Mouse (Mus musculus): Measurements from ENCODE around the gene Acsm5. TPM values are rescaled to one million over a fixed set of nuclear protein-coding genes. Genes with fewer than 3 reads are reported as not detected.

The Acsm5 gene
- 1 to 10 TPM; 6.9 to 7.0 TPM for total RNA-seq (2021)

DNA sequence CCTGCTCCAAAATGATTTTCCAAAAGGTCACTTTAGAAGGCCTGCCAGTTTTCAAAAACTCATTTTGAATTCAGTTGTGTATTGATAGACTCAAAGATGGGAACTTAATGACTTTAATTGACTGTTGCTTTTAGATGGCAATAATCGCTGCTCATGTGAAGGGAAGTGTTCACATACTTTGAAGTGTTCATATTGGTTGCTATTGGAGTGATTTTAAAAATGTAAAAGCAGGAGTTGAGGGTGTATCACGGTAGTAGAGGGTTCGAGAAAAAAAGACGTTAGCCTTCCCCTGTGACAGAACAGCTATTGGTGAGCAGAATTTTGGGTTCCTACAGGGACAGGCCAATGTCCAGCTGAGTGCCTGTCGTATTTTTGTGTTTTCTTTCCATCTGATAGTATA lies at the start of gene Acsm5:
Gene Acsm5 (plus strand): TSS at position 301 of the 400 bp plus-strand sequence.
- intact Hi-C loops (cut with DNase I): loop anchor here (10.0 kb wide), 2 partner anchors 156 to 754 kb away; no protein-coding TSS in a partner anchor
- no peak for DNase-seq (ENCODE audit: low spot score)

DNA sequence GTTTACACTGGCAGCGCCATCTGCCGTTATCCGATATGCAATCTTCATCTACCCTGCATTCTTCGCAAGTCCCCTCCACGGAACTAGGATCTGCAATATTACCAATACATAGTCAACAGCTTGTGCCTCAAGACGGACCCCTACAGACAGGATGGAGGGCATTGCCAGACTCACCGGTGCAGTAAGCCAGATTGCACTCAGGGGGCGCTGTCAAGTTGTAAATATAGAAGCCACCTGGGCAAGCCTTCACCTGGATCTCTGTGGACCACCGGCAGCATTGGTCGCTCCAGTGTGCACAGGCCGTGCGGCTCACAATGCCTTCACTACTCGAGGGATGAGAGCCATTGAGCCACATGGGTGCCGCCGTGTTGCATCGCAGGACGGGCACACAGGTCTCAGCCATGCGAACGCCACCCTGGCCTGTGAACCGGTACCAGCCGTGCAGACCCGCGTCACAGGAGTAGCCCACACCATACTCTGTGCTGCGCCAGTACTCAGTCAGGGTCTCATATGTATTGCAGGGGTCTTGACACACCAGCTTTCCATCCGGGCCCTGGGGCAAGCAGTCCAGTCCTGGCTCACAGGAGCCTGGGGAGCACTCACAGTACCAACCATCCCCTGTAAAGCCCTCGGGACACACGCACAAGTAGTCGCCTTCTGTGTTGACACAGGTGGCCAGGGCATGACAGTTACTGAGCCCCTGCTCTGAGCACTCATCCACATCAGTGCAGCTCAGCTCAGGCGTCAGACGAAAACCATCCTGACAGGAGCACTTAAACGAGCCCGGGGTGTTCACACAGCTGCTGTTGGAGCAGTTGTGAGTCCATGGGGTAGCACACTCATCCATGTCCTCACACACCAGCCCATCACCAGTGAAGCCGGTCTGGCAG lies 42.5 kb upstream of the Acsm5 start:
- no peak for DNase-seq (ENCODE audit: low spot score)
- intact Hi-C loops (cut with DNase I): no loop called here

DNA sequence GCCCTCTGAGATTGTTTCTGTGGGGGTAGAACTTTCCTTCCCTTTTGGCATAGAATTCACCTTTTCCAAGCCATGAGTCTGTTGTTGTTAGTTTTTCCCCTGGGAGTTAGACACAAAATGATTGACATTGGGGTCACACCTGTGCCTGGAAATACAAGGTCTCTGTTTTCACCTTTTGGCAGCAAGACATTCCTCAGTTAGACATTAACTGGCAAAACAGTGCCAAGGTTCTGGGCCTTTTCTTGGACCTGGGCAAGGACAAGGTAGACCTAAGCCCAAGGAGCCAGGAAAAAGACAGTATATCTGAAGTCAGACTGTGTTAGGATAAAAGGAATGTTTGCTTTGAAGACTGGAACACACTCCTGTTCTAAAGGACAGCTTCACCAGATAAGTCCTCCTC lies 40.0 kb upstream of the Acsm5 start, which contains the start of gene Umod:
Gene Umod (minus strand): TSS at position 27 of the 400 bp plus-strand sequence.
- intact Hi-C loops (cut with DNase I): no loop called here

DNA sequence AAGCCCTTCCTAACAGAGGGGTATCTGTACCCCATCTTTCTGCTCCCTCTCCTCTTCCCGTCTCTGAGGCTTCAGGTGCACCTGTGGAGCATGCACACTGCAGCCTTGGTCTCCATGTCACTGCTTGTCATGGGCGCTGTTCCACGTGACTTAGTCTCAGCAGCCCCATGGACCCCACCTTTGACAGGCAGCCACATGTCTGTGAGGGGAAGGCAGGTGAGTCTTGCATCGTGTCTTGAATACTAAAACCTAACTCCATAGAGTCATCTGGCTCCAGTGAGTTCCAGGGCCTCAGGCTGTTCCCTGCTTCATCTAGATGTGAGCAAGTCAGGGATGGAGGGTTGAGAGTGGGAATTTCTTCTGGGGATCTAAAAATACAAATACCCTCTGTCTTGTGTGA lies 35.1 kb upstream of the Acsm5 start:
- DNase-seq (ENCODE audit: low spot score): no peak
- intact Hi-C loops (cut with DNase I): no loop called here

More for the DNA sequence above, 40.0 kb upstream of the Acsm5 start, which contains the start of gene Umod:
- no peak for DNase-seq (ENCODE audit: low spot score)

DNA sequence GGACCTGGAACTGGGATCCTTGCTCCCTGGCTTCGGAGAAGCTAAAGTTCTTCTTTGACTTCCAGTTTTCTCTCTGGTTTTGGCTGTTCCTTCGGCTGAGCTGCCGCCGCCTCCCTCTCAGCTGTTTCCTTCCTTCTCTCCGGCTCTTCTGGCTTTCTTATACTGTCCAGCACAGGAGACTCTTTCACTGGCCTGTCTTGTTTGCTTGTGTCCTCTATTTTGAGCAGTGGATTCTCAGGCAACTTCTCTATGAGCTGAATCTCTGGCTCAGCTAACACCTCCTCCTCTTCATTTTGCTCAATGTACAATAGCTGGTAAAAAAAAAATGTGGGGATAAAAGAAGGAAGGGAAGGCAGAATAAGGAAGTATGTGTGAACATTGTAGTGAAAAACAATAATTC lies 32.6 kb upstream of the Acsm5 start:
- DNase-seq (ENCODE audit: low spot score): no peak
- intact Hi-C loops (cut with DNase I): no loop called here

DNA sequence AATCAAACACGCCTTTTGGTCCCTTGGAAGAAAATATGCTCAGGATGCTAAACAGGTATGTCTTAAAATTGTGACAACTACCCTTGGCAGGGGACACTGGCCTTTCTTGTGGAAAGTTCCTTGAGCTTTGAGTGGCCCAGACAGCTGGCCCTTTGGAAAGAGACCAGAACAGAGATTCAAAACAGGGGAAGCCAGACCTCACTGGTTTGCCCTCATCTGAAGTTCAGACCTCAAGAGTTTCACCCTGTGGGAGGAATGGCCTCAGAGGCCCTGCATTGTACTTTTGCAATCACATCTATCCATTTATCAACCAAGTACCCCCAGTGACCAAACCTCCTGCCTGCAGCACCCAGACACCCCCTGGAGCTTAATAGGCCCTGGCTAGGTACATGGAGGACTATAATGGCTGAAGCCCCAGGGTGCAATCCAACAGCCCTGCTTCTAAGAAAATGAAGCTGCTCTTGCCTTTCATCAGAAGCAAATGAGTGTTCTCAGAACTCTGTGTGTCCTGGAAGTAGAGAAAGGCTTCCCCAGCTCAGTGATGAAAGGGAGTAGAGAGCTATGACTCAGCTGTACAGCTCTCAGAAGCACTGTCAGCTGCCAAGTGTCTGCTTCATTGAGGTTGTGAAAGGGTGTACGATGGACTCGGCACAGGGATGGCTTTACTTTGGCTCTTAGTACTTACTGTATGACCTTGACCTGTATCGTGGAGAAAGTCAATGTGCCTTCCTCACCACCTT lies 29.1 kb upstream of the Acsm5 start:
- no peak for DNase-seq (ENCODE audit: low spot score)
- intact Hi-C loops (cut with DNase I): no loop called here

DNA sequence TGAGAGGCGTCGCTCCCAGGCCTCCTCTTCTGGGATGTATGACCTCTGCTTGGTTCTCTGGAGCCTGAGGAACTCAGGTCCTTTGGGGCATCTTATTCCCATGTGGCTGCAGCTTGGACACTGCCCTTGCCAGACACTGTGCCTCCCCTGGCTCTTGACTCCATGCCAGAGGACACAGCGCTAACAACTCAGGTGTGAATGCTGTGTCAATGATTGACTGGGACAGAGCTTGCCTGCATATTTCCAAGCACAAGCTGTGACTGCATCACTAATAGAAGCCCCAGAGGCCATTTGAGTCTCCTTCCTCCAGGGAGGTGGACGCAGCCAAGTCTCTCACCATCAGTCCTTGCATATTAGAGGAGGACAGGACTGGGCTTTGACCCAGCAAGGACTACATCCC lies 8.1 kb upstream of the Acsm5 start:
- DNase-seq (ENCODE audit: low spot score): no peak
- intact Hi-C loops (cut with DNase I): loop anchor here (10.0 kb wide), 2 partner anchors 164 to 746 kb away; no protein-coding TSS in a partner anchor

DNA sequence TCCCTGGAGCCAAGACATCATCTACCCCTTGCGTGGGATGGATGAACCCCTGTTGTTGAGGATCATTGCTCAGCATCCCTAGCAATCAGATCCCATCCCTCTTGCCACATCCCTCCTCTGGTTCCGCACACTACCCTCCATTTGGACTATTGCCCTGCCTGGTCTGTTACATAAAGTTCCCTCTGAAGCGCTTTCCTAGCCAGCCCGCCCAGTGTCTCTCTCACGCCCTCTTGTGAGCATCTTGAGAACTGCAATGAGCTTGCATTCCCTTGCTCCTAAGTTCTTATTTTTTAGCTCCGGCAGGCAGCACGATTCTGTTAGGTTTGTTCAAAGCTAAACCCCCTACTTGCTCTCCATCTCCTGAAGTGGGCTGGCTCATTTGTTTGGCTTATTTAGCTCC lies 6.2 kb upstream of the Acsm5 start:
- no peak for DNase-seq (ENCODE audit: low spot score)
- intact Hi-C loops (cut with DNase I): loop anchor here (10.0 kb wide), 2 partner anchors 162 to 748 kb away; no protein-coding TSS in a partner anchor

DNA sequence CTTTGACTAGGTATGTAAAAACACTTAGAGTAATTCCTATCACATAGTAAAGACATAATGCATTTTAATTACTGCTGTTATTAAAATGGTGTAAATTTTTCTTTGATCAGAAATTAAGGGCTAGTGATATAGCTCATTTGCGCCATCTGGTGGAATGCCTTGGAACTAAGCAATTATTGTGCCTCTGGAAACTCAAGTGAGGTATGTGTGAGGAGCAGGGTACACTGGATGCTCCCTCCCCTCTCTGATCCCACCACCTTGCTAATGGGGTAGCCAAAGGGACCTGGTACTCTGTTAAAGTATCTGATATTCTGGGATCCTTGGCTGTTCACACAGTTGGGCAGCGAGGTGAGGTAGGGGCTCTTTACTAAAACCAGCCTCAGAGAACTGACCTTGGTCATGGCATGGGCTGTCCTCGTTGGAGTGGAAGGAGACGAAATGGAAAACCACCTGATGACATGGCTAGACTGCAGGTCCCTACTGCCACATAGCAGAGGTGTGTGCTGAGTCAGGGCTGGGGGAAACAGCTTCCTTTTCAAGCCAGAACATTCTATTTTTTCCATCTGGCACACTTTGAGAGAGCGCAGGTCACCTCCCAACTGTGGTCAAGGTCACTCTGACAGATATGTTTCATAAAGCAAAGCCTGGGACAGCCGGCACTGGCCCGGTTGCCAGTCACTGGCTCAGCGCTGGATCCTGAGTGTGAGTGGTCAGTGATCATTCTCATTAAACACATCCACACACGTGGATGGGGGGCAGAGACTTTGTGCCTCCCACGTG lies 3.6 kb upstream of the Acsm5 start:
- intact Hi-C loops (cut with DNase I): loop anchor here (1.0 to 10.0 kb wide), 3 partner anchors 159 to 751 kb away; no protein-coding TSS in a partner anchor
- DNase-seq (ENCODE audit: low spot score): no peak

DNA sequence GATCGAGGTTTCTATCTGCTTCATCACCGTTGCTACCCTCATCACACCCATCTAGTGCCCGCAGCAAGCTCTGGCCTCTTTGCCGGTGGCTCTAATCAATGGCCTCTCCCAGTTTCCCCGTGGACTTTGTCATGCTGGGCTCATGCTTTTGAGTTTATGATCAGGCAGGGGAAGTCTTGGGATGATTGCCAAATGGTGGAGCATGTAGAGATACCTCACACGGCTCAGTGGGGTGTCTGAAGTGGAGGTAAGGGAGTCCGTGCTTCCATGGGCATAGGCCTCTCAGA lies 3.0 kb upstream of the Acsm5 start:
- intact Hi-C loops (cut with DNase I): loop anchor here (10.0 kb wide), 2 partner anchors 159 to 751 kb away; no protein-coding TSS in a partner anchor
- DNase-seq (ENCODE audit: low spot score): no peak

DNA sequence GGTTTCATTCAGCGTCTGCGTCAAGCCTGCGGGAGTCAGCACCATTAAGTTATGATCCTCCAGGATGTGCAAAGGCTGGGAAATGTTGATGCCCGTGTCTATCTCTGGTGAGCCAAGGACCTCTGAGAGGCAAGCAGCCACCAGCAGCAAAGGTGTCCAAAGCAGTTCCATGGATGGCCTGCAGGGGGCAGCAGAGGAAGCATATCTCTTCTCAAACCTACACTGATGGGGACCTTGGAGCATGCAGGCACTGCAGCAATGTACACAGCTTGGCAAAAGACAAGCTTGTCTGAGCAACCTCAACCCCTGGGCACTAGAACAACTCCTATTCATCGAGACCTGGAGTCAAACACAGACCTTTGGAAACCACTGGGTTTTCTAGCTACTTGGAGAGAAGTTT lies 391 bp downstream of the Acsm5 start:
- intact Hi-C loops (cut with DNase I): loop anchor here (10.0 kb wide), 2 partner anchors 155 to 755 kb away; no protein-coding TSS in a partner anchor

DNA sequence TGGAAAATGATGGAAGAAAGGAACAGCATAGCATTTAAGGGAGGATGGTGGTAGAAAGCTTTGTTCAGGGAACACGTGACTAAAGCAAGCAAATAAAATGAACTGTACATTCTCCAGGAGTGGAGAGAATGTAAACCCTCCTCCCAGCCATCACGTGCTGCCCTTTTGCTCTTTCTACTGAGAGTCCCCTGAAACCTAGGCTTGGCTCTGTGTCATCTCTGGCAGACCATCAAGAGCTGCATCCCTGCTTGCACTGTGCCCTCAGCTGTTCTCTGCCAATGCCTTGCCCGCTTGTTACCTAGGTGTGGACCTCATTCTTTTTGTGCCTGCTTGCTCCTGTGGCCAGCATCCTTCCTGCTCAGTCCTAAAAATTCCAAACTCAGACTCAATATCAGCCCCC lies 2.6 kb downstream of the Acsm5 start:
- no peak for DNase-seq (ENCODE audit: low spot score)
- intact Hi-C loops (cut with DNase I): no loop called here

More for the DNA sequence above, 391 bp downstream of the Acsm5 start:
- no peak for DNase-seq (ENCODE audit: low spot score)

DNA sequence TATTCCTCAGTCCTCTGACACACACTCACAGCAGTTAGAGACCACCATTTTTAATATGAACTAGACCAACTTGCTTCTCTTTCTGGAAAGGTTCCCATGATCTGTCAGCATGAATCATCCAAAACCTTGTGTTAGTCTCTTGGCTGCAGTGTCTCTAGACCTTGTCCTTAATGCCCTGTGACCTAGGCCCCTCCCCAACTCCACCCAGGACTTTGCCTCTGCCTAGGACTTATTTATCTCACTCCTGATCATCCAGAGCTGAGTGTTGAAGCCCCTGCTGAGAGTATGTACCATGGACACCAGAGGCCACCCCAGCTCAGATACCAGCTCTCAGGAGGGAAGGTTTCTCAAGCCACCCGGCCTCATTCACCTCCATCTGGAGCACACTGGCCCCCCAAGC lies 3.1 kb downstream of the Acsm5 start:
- intact Hi-C loops (cut with DNase I): no loop called here
- no peak for DNase-seq (ENCODE audit: low spot score)

DNA sequence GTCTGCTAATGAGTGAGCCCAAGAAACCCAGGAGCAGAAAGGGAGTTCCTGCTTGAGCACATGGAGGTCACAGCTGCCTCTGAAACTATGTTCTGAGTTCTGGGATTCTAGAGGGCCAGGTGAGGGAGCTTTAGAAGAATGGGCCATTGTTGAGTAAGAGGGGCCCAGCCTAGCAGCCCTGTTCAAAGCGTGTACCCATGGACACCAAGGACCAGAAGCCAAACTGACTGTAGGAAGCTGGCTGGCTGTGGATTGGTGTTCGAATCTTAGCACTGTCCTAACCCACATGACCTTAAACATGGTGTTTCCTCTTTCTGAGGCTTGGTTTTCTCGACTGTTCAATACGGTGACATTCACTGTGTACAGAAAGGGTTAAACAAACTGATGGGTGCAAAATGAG lies 4.1 kb downstream of the Acsm5 start, which contains the start of gene Pdilt:
Gene Pdilt (minus strand): TSS at position 101 of the 400 bp plus-strand sequence.
- no peak for DNase-seq (ENCODE audit: low spot score)
- intact Hi-C loops (cut with DNase I): no loop called here

DNA sequence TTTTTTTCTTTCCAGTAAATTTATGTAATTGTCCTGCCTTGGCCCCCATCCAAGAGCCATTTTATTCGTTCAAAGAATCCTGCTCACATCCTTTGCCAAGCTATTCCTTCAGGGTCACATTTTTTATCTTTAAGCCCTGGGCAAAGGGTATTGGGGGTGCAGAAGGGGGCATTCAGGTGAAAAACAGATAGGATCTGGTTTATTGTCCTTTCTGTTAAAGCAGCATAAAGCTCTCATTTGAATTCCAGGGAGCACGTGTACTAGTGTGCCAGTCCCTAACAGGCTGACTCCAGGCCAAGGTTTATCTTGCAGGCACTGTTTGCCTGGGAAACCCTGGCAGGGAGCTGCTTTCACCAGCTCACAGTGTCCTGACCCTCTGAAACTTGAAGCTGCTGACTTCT lies 6.6 kb downstream of the Acsm5 start:
- DNase-seq (ENCODE audit: low spot score): peak; percentile 17
- intact Hi-C loops (cut with DNase I): no loop called here

DNA sequence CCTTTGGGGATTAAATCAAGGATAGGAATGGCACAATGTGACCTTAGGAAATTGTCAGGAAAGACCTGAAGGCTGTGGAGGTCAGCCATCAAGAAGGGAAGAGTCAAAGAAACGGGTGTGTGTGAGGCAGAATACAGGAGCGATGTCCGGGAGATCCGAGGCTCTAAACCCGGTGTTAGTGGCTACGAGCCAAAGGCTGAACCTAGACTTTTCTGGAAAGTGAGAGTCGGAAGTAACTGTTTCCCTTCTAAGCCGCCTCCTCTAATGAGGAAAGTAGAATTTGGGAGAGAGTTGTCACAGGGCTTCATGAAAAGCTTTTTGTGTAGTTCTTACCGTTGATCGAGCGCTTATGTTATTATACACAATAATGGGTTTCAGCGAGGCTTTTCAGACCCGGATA lies 7.2 kb downstream of the Acsm5 start:
- no peak for DNase-seq (ENCODE audit: low spot score)
- intact Hi-C loops (cut with DNase I): no loop called here

DNA sequence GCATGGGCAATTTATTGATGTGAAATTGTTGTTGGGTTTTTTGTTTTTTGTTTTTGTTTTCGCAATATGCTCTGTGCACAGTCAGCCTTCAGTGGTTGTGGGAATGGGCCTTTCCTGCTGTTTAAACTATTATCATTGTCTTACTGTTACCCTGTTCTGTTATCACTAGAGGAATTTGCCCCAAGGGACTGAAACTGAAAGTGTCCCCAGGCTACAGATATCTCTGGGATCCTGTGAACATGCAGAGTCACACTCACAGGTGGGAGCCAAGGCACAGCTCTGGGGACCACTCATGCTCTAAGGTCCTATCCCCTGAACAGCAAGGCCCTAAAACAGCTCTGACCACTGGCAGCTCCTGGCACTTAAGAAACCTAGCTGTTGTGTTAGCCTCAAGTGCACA lies 7.9 kb downstream of the Acsm5 start:
- intact Hi-C loops (cut with DNase I): no loop called here
- DNase-seq (ENCODE audit: low spot score): no peak

DNA sequence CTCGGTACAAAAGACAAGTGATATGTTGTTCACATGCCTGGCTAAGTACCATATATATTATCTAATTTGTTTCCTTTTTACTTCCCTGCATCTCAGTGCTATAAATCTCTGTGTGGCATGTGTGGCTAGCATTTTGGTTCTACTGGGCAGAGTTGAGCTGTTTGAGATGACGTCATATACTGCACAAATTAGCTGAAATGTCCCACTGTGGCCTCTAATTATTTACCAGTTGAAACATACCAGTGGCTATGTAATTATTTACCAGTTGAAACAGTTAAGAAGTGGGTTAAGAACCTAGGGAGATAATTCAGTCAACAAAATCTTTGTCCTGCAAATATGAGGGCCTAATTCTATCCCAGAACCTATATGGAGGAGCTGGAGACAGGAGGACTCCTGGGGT lies 8.3 kb downstream of the Acsm5 start:
- DNase-seq (ENCODE audit: low spot score): no peak
- intact Hi-C loops (cut with DNase I): no loop called here

DNA sequence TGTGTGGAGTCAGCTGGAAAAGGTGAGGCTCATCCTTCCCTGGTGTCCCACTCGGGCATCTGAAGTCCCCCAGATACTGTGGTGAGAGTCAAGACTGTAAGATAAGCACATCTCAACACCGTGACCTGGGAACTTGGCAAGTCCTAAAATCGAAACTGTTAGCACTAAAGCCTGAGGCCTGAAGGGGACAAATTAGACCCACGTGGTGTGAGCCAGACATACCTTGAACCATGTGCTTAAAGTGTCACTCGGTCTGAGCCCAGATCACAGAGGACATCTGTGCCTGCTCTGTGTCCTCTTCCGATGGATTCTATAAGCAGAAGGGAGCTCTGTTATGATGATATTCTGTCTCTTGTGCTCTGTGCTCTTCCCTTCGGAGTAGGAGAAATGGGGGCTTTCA lies 9.4 kb downstream of the Acsm5 start:
- intact Hi-C loops (cut with DNase I): no loop called here
- no peak for DNase-seq (ENCODE audit: low spot score)

DNA sequence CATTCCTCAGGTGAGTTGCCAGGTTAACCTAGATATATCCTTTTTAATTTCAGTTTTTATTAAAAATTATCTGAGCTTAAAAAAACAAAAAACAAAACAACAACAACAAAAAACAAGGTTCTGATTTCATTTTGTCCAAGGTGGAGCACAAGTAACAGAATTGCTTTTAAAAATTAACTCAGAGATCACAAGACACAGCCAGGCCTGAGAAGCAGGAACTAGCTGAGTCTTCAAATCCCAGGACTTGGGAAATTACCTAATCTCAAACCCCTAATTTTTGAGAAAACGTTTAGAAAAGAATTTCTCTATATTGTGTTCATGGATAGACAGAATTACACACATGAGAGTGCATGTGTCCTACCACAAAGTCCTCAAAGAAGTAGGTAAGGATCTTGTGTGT lies 13.7 kb downstream of the Acsm5 start:
- no peak for DNase-seq (ENCODE audit: low spot score)
- intact Hi-C loops (cut with DNase I): no loop called here
